9 mouse cellular contexts compared by ENCODE assay signal in genomic region chr2:9872682-9873081, GRCm38 (mm10). TPM values are rescaled to one million over a fixed set of nuclear protein-coding genes. Genes with fewer than 3 reads are reported as not detected.
A peak's percentile ranks its signal among the peaks of the same experiment; 100 is the strongest.
DNase-seq lines count a peak whose midpoint lies in the region; ATAC-seq and TF ChIP-seq lines count a peak whose summit lies in the region.
"Had no signal": no experiment of that assay in that cellular context is flagged by ENCODE, and none has a peak within 500 bp of the region (broad histone marks: within the 10 kb centered on the region; RNA-seq: fewer than 3 reads in every experiment).

No protein-coding gene starts in this region.

- peak overlapping the region; percentile 58; the same call in 1 of the 2 replicates for H3K9ac ChIP-seq in kidney, postnatal 0 days (ENCODE audit: low read depth, low read length)

- no peaks in the 10 kb centered on the region for H3K36me3 ChIP-seq in kidney, postnatal 0 days (ENCODE audit: insufficient read depth, low read length)
- peaks cover 19% of the 10 kb centered on the region for H3K36me3 ChIP-seq in embryonic facial prominence, embryonic 10.5 days (replicated peaks)
- H3K36me3 ChIP-seq in limb, embryonic 10.5 days = no peaks in the 10 kb centered on the region
- no peaks in the 10 kb centered on the region for H3K36me3 ChIP-seq in small intestine, adult 2 months (ENCODE audit: control insufficient read depth, insufficient read depth, low read length)

- peak overlapping the region; percentile 91 for H3K4me2 ChIP-seq in kidney, postnatal 0 days (ENCODE audit: low read length)

- ATAC-seq in kidney, postnatal 0 days (replicated peaks; ENCODE audit: low FRiP score, low read depth) = no peak
- ATAC-seq: lung, postnatal 0 days had no signal

- WGBS in kidney, postnatal 0 days = 16% methylated on average over 12 of the region's 12 CpGs
- WGBS in embryonic facial prominence, embryonic 10.5 days = 1% methylated on average over 12 of the region's 12 CpGs
- WGBS in limb, embryonic 10.5 days = 5% methylated on average over 12 of the region's 12 CpGs
- WGBS in small intestine, adult 2 months = 58% methylated on average over 12 of the region's 12 CpGs

- no peaks in the 10 kb centered on the region for H3K4me1 ChIP-seq in kidney, postnatal 0 days (replicated peaks; ENCODE audit: insufficient read depth, low read length)
- peaks cover 56% of the 10 kb centered on the region for H3K4me1 ChIP-seq in embryonic facial prominence, embryonic 10.5 days
- H3K4me1 ChIP-seq in limb, embryonic 10.5 days = peaks cover 37% of the 10 kb centered on the region
- peaks cover 6% of the 10 kb centered on the region; the same call in 1 of the 2 replicates for H3K4me1 ChIP-seq in small intestine, adult 2 months (ENCODE audit: control insufficient read depth, insufficient read depth, insufficient read length, low read length)

- TF ChIP-seq POLR2A in small intestine, adult 2 months (IDR thresholded peaks at IDR 0.05; ENCODE audit: low read depth, low read length) = no peak

- H3K4me3 ChIP-seq in kidney, postnatal 0 days (replicated peaks; ENCODE audit: low read depth, low read length) = peak overlapping the region; percentile 57
- H3K4me3 ChIP-seq in embryonic facial prominence, embryonic 10.5 days = peak overlapping the region; percentile 63
- peak overlapping the region; percentile 26 for H3K4me3 ChIP-seq in limb, embryonic 10.5 days
- peak overlapping the region; percentile 32; the same call in 1 of the 2 replicates for H3K4me3 ChIP-seq in small intestine, adult 2 months (ENCODE audit: low read depth, low read length)

- DNase-seq in kidney, postnatal 0 days (ENCODE audit: low spot score) = no peak
- no peak for DNase-seq in kidney, postnatal 36 days
- DNase-seq in embryonic facial prominence, embryonic 10.5 days (ENCODE audit: low spot score) = peak; percentile 52
- peak; percentile 44 for DNase-seq in limb, embryonic 10.5 days (ENCODE audit: low spot score)
- no peak for DNase-seq in spleen, adult 18-20 months
- no peak for DNase-seq in frontal cortex, adult 2 months (ENCODE audit: extremely low spot score in 1 of 2, low spot score in 1 of 2)

- no peak for TF ChIP-seq CTCF in kidney, postnatal 0 days (IDR thresholded peaks at IDR 0.05; ENCODE audit: low read depth)
- TF ChIP-seq CTCF in small intestine, adult 2 months (IDR thresholded peaks at IDR 0.05; ENCODE audit: extremely low read depth, insufficient read length, insufficient replicate concordance, low read depth, low read length) = no peak

- H3K9me3 ChIP-seq in kidney, postnatal 0 days (replicated peaks; ENCODE audit: low read length) = no peaks in the 10 kb centered on the region
- no peaks in the 10 kb centered on the region for H3K9me3 ChIP-seq in embryonic facial prominence, embryonic 10.5 days
- H3K9me3 ChIP-seq in limb, embryonic 10.5 days (replicated peaks) = no peaks in the 10 kb centered on the region

- peaks cover 32% of the 10 kb centered on the region for H3K27me3 ChIP-seq in kidney, postnatal 0 days (ENCODE audit: insufficient read depth, low read length)
- peaks cover 92% of the 10 kb centered on the region for H3K27me3 ChIP-seq in embryonic facial prominence, embryonic 10.5 days (replicated peaks; ENCODE audit: low read depth, poor library complexity, severe bottlenecking)
- peaks cover 89% of the 10 kb centered on the region for H3K27me3 ChIP-seq in limb, embryonic 10.5 days (ENCODE audit: low read depth, poor library complexity, severe bottlenecking)
- peaks cover 38% of the 10 kb centered on the region for H3K27me3 ChIP-seq in small intestine, adult 2 months (ENCODE audit: control insufficient read depth, insufficient read depth, low read length)

- H3K27ac ChIP-seq in kidney, postnatal 0 days = peak overlapping the region; percentile 58
- H3K27ac ChIP-seq in embryonic facial prominence, embryonic 10.5 days (replicated peaks) = peak overlapping the region; percentile 57; the same call in 1 of the 2 replicates
- no peak overlapping the region; the same call in 1 of the 2 replicates for H3K27ac ChIP-seq in limb, embryonic 10.5 days
- H3K27ac ChIP-seq in small intestine, adult 2 months (ENCODE audit: insufficient read depth, low read depth, low read length) = 0 out of 2 replicates have a peak overlapping the region, but pooled peaks have one; percentile 15

RNA-seq across cellular contexts. Expression of gene 4930412O13Rik, which starts 8.4 kb away (rescaled TPM):
- 3.3 and 5.0 TPM in 2 replicates for polyA plus RNA-seq in kidney, postnatal 0 days (2015; fragmentation: Nextera tagmentation; extraction: Ambion mirVana)
- 2.3 TPM in 2 replicates for polyA plus RNA-seq in embryonic facial prominence, embryonic 10.5 days (2016; fragmentation: Nextera tagmentation; extraction: Ambion mirVana)
- 0.46 and 0.55 TPM in 2 replicates for polyA plus RNA-seq in limb, embryonic 10.5 days (2016; fragmentation: Nextera tagmentation; extraction: Ambion mirVana)
- not detected in 2 replicates for polyA plus RNA-seq in small intestine, adult 2 months (2012; rRNA removed)
- polyA plus RNA-seq in frontal cortex, adult 2 months (2012; rRNA removed) = not detected in 2 replicates
- polyA plus RNA-seq: lung, postnatal 0 days; stomach, embryonic 14.5 days had no signal

RNA-seq across cellular contexts. Expression of gene 9230102O04Rik, which starts 16.7 kb away (rescaled TPM):
- polyA plus RNA-seq in kidney, postnatal 0 days (2015; fragmentation: Nextera tagmentation; extraction: Ambion mirVana) = 12.5 and 18.7 TPM in 2 replicates
- polyA plus RNA-seq in embryonic facial prominence, embryonic 10.5 days (2016; fragmentation: Nextera tagmentation; extraction: Ambion mirVana) = 0.82 TPM in 1 of 2 replicates, not detected in the other
- polyA plus RNA-seq in limb, embryonic 10.5 days (2016; fragmentation: Nextera tagmentation; extraction: Ambion mirVana) = 0.39 TPM in 1 of 2 replicates, not detected in the other
- polyA plus RNA-seq in small intestine, adult 2 months (2012; rRNA removed) = not detected in 2 replicates
- not detected in 2 replicates for polyA plus RNA-seq in frontal cortex, adult 2 months (2012; rRNA removed)
- polyA plus RNA-seq: lung, postnatal 0 days; stomach, embryonic 14.5 days had no signal

RNA-seq across cellular contexts. Expression of gene Gata3, which starts 17.2 kb away (rescaled TPM):
- 95.1 and 99.1 TPM in 2 replicates for polyA plus RNA-seq in kidney, postnatal 0 days (2015; fragmentation: Nextera tagmentation; extraction: Ambion mirVana)
- 24.5 and 29.1 TPM in 2 replicates for polyA plus RNA-seq in embryonic facial prominence, embryonic 10.5 days (2016; fragmentation: Nextera tagmentation; extraction: Ambion mirVana)
- 6.3 and 6.5 TPM in 2 replicates for polyA plus RNA-seq in limb, embryonic 10.5 days (2016; fragmentation: Nextera tagmentation; extraction: Ambion mirVana)
- 0.77 and 2.3 TPM in 2 replicates for polyA plus RNA-seq in small intestine, adult 2 months (2012; rRNA removed)
- polyA plus RNA-seq in frontal cortex, adult 2 months (2012; rRNA removed) = 0.19 TPM in 1 of 2 replicates, not detected in the other

Comparison
In these comparisons a context has a peak if more than half of its experiments do, and no peak if none do; other contexts are left out.
1. DNase-seq: peak in embryonic facial prominence, embryonic 10.5 days (single experiment) and limb, embryonic 10.5 days (single experiment); none in kidney, postnatal 0 days (single experiment), kidney, postnatal 36 days (0 of 2), spleen, adult 18-20 months (0 of 2) and frontal cortex, adult 2 months (0 of 2).
2. Peak in every context shown above with its lines, with median percentiles within 50 percentile points of each other: H3K4me3 ChIP-seq.